Mouse (Mus musculus): ENCODE measurements around the gene Zfp93. TPM values are rescaled to one million over a fixed set of nuclear protein-coding genes. Genes with fewer than 3 reads are reported as not detected.
A peak's percentile ranks its signal among the peaks of the same experiment; 100 is the strongest.
"Not testable (repeated sequence)": the region's sequence is repeated elsewhere in the genome, so short reads cannot be mapped to it uniquely, and the experiment has no call there.

Zfp93 gene
- polyA plus RNA-seq, 1 experiment from 2014 or later = 9.7 TPM

- Histone ChIP-seq H3K9me3 (ENCODE audit: control insufficient read depth, low read depth, low read length) (no peaks in the 10 kb centered on the region), H3K36me3 (ENCODE audit: control insufficient read depth, insufficient read depth, low read length) (peaks cover 7% of the 10 kb centered on the region; the same call in 1 of the 2 replicates), H3K9ac (replicated peaks; ENCODE audit: low read depth, low read length) (no peak overlapping the region), H3K4me3 (ENCODE audit: low read depth, low read length) (no peak overlapping the region), H3K27ac (ENCODE audit: low read length) (no peak overlapping the region), H3K4me1 (ENCODE audit: control insufficient read depth, insufficient read depth, low read length) (0 out of 2 replicates have a peak, but pooled peaks cover 2% of the 10 kb centered on the region), H3K4me2 (replicated peaks; ENCODE audit: low read depth, low read length) (no peak overlapping the region), H3K27me3 (ENCODE audit: control insufficient read depth, insufficient read depth, low read length) (no peaks in the 10 kb centered on the region)
- ATAC-seq (ENCODE audit: insufficient number of reproducible peaks, insufficient read depth, low FRiP score, low read depth) = no peak
- WGBS = 84% methylated on average over 3 of the region's 3 CpGs
These were observed 964 bp upstream of the Zfp93 start for GRCm38 (mm10) chr7:24269256-24269655.

- H3K27me3 ChIP-seq (ENCODE audit: control insufficient read depth, insufficient read depth, low read length) = no peaks in the 10 kb centered on the region
- ATAC-seq (ENCODE audit: insufficient number of reproducible peaks, insufficient read depth, low FRiP score, low read depth) = peak; percentile 35; the same call in 1 of the 2 replicates
These were observed 443 bp upstream of the Zfp93 start for GRCm38 (mm10) chr7:24269667-24270287.

DNA sequence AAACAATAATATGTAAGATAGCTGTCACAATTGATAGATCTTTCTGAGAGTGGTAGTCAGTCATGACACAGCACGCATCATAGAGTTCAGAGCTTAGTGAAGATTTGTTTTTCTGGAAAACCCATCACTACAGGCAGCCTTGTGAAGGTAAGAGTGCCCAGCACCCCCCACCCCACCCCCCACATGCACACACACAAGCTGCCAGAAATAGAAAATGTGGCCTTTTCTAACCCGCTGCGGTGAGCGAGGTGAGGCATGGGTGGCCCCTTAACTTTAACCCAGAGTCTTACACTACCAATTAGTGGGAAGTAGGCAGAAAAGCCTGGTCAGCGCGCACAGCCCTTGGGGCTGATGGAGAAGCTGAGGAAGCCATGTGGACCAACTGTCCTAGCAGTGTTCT, 971 bp downstream of the Zfp93 start:
- no peak for ATAC-seq (ENCODE audit: insufficient number of reproducible peaks, insufficient read depth, low FRiP score, low read depth)
- 95% methylated on average over 6 of the region's 6 CpGs for WGBS
- H3K27ac ChIP-seq (ENCODE audit: low read length) = no peak overlapping the region
- H3K4me3 ChIP-seq (ENCODE audit: low read depth, low read length) = 0 out of 2 replicates have a peak overlapping the region, but pooled peaks have one; percentile 53
- no peak overlapping the region for H3K4me2 ChIP-seq (replicated peaks; ENCODE audit: low read depth, low read length)
- no peak overlapping the region for H3K9ac ChIP-seq (replicated peaks; ENCODE audit: low read depth, low read length)
- H3K36me3 ChIP-seq (ENCODE audit: control insufficient read depth, insufficient read depth, low read length) = peaks cover 15% of the 10 kb centered on the region; the same call in 1 of the 2 replicates
- H3K27me3 ChIP-seq (ENCODE audit: control insufficient read depth, insufficient read depth, low read length) = no peaks in the 10 kb centered on the region
- 0 out of 2 replicates have a peak, but pooled peaks cover 2% of the 10 kb centered on the region for H3K4me1 ChIP-seq (ENCODE audit: control insufficient read depth, insufficient read depth, low read length)
- no peaks in the 10 kb centered on the region for H3K9me3 ChIP-seq (ENCODE audit: control insufficient read depth, low read depth, low read length)

More at GRCm38 (mm10) chr7:24269667-24270287, 443 bp upstream of the Zfp93 start:
- WGBS = 33% methylated on average over 7 of the region's 7 CpGs
- H3K9ac ChIP-seq (replicated peaks; ENCODE audit: low read depth, low read length) = peak overlapping the region; percentile 14; the same call in 1 of the 2 replicates
- peak overlapping the region; percentile 53 for H3K4me3 ChIP-seq (ENCODE audit: low read depth, low read length)
- H3K4me2 ChIP-seq (replicated peaks; ENCODE audit: low read depth, low read length) = peak overlapping the region; percentile 55
- 0 out of 2 replicates have a peak, but pooled peaks cover 2% of the 10 kb centered on the region for H3K4me1 ChIP-seq (ENCODE audit: control insufficient read depth, insufficient read depth, low read length)
- no peaks in the 10 kb centered on the region for H3K9me3 ChIP-seq (ENCODE audit: control insufficient read depth, low read depth, low read length)
- no peak overlapping the region for H3K27ac ChIP-seq (ENCODE audit: low read length)
- peaks cover 10% of the 10 kb centered on the region; the same call in 1 of the 2 replicates for H3K36me3 ChIP-seq (ENCODE audit: control insufficient read depth, insufficient read depth, low read length)

- H3K27me3 ChIP-seq (ENCODE audit: control insufficient read depth, insufficient read depth, low read length) = no peaks in the 10 kb centered on the region
- H3K36me3 ChIP-seq (ENCODE audit: control insufficient read depth, insufficient read depth, low read length) = peaks cover 15% of the 10 kb centered on the region
- 0 out of 2 replicates have a peak, but pooled peaks cover 2% of the 10 kb centered on the region for H3K4me1 ChIP-seq (ENCODE audit: control insufficient read depth, insufficient read depth, low read length)
- ATAC-seq (ENCODE audit: insufficient number of reproducible peaks, insufficient read depth, low FRiP score, low read depth) = no peak
- no peak overlapping the region for H3K4me2 ChIP-seq (replicated peaks; ENCODE audit: low read depth, low read length)
- no peak overlapping the region for H3K27ac ChIP-seq (ENCODE audit: low read length)
- H3K9me3 ChIP-seq (ENCODE audit: control insufficient read depth, low read depth, low read length) = no peaks in the 10 kb centered on the region
- WGBS = 95% methylated on average over 4 of the region's 4 CpGs
- no peak overlapping the region for H3K4me3 ChIP-seq (ENCODE audit: low read depth, low read length)
- H3K9ac ChIP-seq (replicated peaks; ENCODE audit: low read depth, low read length) = no peak overlapping the region
These were observed 4.2 kb downstream of the Zfp93 start for GRCm38 (mm10) chr7:24274456-24274855.

GRCm38 (mm10) chr7:24278771-24279170, 8.6 kb downstream of the Zfp93 start:
- not testable (repeated sequence) for H3K4me2 ChIP-seq (replicated peaks; ENCODE audit: low read depth, low read length); ATAC-seq (ENCODE audit: insufficient number of reproducible peaks, insufficient read depth, low FRiP score, low read depth); H3K27ac ChIP-seq (ENCODE audit: low read length); H3K4me3 ChIP-seq (ENCODE audit: low read depth, low read length); H3K27me3 ChIP-seq (ENCODE audit: control insufficient read depth, insufficient read depth, low read length); H3K9ac ChIP-seq (replicated peaks; ENCODE audit: low read depth, low read length); H3K4me1 ChIP-seq (ENCODE audit: control insufficient read depth, insufficient read depth, low read length); H3K9me3 ChIP-seq (ENCODE audit: control insufficient read depth, low read depth, low read length)
- WGBS = 84% methylated on average over 3 of the region's 3 CpGs
- peaks cover 13% of the 10 kb centered on the region for H3K36me3 ChIP-seq (ENCODE audit: control insufficient read depth, insufficient read depth, low read length)

GRCm38 (mm10) chr7:24280031-24280857, 10.0 kb downstream of the Zfp93 start:
- no peaks in the 10 kb centered on the region for H3K4me1 ChIP-seq (ENCODE audit: control insufficient read depth, insufficient read depth, low read length)

GRCm38 (mm10) chr7:24280858-24281145, 10.6 kb downstream of the Zfp93 start:
- H3K36me3 ChIP-seq (ENCODE audit: control insufficient read depth, insufficient read depth, low read length) = no peaks in the 10 kb centered on the region; the same call in 1 of the 2 replicates
- no peak overlapping the region for H3K27ac ChIP-seq (ENCODE audit: low read length)
- no peak for ATAC-seq (ENCODE audit: insufficient number of reproducible peaks, insufficient read depth, low FRiP score, low read depth)
- H3K27me3 ChIP-seq (ENCODE audit: control insufficient read depth, insufficient read depth, low read length) = no peaks in the 10 kb centered on the region
- H3K4me2 ChIP-seq (replicated peaks; ENCODE audit: low read depth, low read length) = no peak overlapping the region
- no peak overlapping the region for H3K9ac ChIP-seq (replicated peaks; ENCODE audit: low read depth, low read length)
- H3K9me3 ChIP-seq (ENCODE audit: control insufficient read depth, low read depth, low read length) = no peaks in the 10 kb centered on the region
- H3K4me1 ChIP-seq (ENCODE audit: control insufficient read depth, insufficient read depth, low read length) = no peaks in the 10 kb centered on the region
- WGBS = 35% methylated on average over 4 of the region's 4 CpGs
- H3K4me3 ChIP-seq (ENCODE audit: low read depth, low read length) = no peak overlapping the region

More at GRCm38 (mm10) chr7:24280031-24280857, 10.0 kb downstream of the Zfp93 start:
- ATAC-seq (ENCODE audit: insufficient number of reproducible peaks, insufficient read depth, low FRiP score, low read depth) = no peak
- H3K27ac ChIP-seq (ENCODE audit: low read length) = no peak overlapping the region
- no peak overlapping the region for H3K4me3 ChIP-seq (ENCODE audit: low read depth, low read length)
- 52% methylated on average over 10 of the region's 10 CpGs for WGBS
- H3K9me3 ChIP-seq (ENCODE audit: control insufficient read depth, low read depth, low read length) = no peaks in the 10 kb centered on the region
- H3K9ac ChIP-seq (replicated peaks; ENCODE audit: low read depth, low read length) = no peak overlapping the region
- no peaks in the 10 kb centered on the region for H3K27me3 ChIP-seq (ENCODE audit: control insufficient read depth, insufficient read depth, low read length)
- H3K4me2 ChIP-seq (replicated peaks; ENCODE audit: low read depth, low read length) = no peak overlapping the region
- H3K36me3 ChIP-seq (ENCODE audit: control insufficient read depth, insufficient read depth, low read length) = peaks cover under 1% of the 10 kb centered on the region

DNA sequence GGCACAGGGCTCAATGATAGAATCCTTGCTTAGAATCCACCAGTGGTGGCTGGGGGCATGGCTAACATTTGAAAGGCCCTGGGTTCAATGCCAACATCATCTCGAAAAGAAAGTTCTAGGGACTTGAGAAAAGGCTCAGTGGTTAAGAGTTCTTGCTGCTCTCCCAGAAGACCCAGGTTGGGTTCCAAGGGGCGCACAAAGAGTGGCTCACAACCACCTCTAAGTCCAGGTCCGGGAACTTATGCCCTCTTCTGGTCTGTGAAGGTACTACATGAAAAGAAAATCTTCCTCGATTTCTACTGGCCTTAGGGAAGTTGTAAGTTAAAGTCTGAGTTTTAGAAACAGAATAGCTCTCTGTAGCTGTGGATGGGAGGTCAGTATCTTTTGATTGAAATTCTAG, 15.9 kb downstream of the Zfp93 start:
- Histone ChIP-seq H3K9ac (replicated peaks; ENCODE audit: low read depth, low read length) (no peak overlapping the region), H3K27me3 (ENCODE audit: control insufficient read depth, insufficient read depth, low read length) (no peaks in the 10 kb centered on the region), H3K4me3 (ENCODE audit: low read depth, low read length) (no peak overlapping the region), H3K4me2 (replicated peaks; ENCODE audit: low read depth, low read length) (no peak overlapping the region), H3K36me3 (ENCODE audit: control insufficient read depth, insufficient read depth, low read length) (peaks cover 18% of the 10 kb centered on the region), H3K27ac (ENCODE audit: low read length) (no peak overlapping the region), H3K9me3 (ENCODE audit: control insufficient read depth, low read depth, low read length) (no peaks in the 10 kb centered on the region), H3K4me1 (ENCODE audit: control insufficient read depth, insufficient read depth, low read length) (no peaks in the 10 kb centered on the region)
- no peak for ATAC-seq (ENCODE audit: insufficient number of reproducible peaks, insufficient read depth, low FRiP score, low read depth)
- 48% methylated on average over 4 of the region's 4 CpGs for WGBS

All from stomach, embryonic 14.5 days (tissue).